Mouse (Mus musculus): Measurements from ENCODE around the gene Rec8. TPM values are rescaled to one million over a fixed set of nuclear protein-coding genes. Genes with fewer than 3 reads are reported as not detected.

Rec8 gene
- polyA plus RNA-seq (2015; fragmentation: Nextera tagmentation; extraction: Ambion mirVana): 14.5 and 14.7 TPM in 2 replicates

GRCm38 (mm10) chr14:55617822-55618221 lies at the start of gene Rec8:
TSS of gene Rec8 (plus strand) at chr14:55618037.

GRCm38 (mm10) chr14:55575302-55575701 lies 42.5 kb upstream of the Rec8 start, which contains the start of gene Fitm1:
TSS of gene Fitm1 (plus strand) at chr14:55575617.

DNA sequence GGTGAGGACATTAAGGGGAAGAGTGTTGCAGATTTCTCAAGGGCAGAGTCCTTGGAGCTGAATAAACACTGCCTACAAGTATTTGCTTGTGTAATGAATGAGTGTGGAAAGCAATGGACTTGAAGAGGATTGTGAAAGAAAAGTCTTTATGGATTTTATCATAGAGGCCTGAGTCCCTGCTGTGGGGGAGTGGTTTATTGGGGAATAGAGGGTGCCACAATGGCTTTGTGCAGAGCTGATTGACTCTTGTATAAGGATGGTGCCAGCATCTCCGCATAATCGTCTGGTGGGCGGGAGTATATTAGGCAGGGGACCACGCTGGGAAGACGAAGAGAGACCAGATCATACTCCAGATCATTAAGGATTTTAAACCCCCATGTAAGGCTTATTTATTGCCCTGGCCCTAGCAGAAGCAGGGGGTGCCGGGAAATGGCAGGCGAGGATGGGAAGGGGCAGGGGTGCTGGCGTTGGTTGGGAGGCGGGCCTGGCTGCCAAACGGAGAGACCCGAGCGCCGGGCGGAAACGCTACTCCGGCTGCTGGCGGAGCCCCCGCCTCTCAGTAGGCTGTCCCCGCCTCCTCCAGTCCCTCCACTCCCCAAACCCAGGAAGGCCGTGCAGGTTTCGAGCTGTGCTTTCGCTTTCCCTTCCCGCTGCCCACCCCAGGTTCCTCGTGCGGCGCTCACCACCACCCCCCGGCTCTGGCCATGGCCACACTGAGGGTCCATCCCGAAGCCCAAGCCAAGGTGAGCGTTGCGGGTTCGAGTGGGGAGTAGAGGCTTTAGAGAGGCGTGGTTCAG lies 39.8 kb upstream of the Rec8 start, which contains the start of gene Psme1:
Psme1 (plus strand) TSS at position 253 of the 797 bp plus-strand sequence.

GRCm38 (mm10) chr14:55584702-55585565 lies 32.9 kb upstream of the Rec8 start, which contains the start of gene Emc9:
TSS of gene Emc9 (minus strand) at chr14:55585302.

DNA sequence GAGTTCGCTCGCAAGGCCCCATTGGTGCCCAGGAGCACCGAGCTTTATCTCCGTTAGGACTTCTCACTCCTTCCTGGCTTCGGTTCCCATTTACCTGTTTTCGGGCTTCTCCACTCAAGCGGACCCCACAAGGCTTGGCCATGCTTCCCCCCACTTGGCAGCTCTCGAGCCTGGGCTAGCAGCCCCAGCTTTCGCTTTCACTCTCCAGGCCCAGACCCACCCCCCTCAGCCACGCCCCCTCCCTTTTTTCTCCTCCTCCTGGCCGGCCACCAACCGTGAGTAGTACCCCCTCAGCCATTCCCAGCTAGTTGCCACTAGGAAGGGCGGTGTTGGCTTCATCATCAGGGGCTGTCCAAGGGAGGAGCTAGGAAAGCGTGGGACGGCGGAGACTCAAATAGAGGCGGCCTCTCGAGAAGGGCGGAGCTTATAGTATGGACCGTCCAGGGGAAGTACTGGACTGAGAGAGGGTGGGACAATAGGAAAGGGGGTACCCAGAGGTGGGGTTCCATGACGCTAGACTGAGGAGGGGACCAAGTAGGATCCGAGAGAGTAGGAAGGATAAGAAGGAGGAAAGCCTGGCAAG lies 27.0 kb upstream of the Rec8 start, which contains the start of gene Psme2:
Psme2 (minus strand) TSS at position 366 of the 583 bp plus-strand sequence.

DNA sequence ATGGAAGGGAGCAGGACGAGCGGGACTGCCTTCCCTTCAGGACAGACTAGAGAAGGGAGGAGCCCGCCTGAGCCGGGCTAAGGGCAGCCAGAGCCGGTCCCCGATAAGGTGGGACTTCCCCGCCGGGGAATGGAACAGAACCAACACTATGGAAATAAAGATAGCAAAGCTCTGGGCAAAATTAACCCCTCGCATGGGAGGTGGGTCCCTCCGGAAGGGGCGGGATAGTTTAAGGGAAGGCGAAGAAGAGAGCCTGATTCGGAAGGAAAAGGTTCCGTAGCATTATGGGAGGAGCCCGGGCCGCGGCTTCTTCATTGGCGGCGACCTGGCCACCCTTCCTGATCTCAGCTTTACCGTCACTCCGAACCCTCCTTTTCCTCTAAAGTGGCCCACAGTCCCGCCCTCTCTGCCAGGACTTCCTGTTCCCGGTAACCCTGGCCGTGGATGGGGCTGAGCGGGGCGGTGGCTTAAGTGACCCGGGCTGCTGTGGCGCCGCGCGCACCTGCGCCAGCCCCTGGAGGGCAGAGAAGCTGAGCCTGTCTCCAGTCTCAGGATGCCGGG lies 26.4 kb upstream of the Rec8 start, which contains the start of gene Rnf31:
Rnf31 (plus strand) TSS at position 378 of the 561 bp plus-strand sequence.

GRCm38 (mm10) chr14:55603271-55603632 lies 14.6 kb upstream of the Rec8 start, which contains the start of gene Irf9:
TSS of gene Irf9 (plus strand) at chr14:55603571.

GRCm38 (mm10) chr14:55635523-55636007 lies 17.7 kb downstream of the Rec8 start, which contains the start of gene Ipo4:
TSS of gene Ipo4 (minus strand) at chr14:55635957.

DNA sequence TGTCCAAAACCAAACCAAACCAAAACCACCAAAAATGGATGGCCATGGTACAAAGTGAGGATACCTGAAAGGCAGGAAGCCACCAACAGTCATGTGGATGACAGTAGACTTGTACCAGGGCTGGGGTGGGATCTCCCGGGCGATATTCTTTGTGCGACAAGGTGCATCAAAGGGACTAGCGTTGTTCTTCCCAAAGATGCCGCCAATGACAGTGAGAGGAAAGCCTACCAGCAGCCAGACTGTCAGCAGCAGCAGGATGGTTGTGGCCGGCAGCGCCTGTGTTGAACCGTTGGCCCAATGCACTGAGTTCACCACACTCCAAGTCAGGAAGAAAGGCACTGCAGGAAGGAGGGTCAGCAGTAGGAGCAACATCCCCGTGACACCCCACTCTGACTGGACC lies 20.0 kb downstream of the Rec8 start, which contains the start of gene Gm49378:
Gm49378 (minus strand) TSS at position 101 of the 400 bp plus-strand sequence.

GRCm38 (mm10) chr14:55643060-55643907 lies 25.4 kb downstream of the Rec8 start, which contains the start of gene Tm9sf1:
TSS of gene Tm9sf1 (minus strand) at chr14:55643806.

DNA sequence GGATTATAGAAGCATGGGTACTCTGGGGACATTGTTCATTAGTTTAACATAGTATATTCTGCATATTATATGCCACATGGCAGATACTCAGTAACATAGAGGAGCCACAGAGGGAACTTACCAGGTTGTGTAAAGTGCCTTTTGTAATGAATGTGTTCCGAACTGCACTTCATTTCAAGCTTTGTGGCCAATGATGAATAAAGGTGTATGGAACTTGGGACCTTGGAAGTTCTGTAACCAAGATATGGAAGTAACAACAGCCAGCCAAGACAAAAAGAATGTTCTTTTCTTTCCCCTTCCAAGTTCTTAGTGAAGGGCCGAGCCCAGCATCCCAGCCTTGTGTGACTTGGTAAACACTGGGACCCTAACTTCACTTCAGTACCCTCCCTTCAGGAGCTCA lies 32.0 kb downstream of the Rec8 start, which contains the start of gene Tssk4:
Tssk4 (plus strand) TSS at position 301 of the 400 bp plus-strand sequence.

DNA sequence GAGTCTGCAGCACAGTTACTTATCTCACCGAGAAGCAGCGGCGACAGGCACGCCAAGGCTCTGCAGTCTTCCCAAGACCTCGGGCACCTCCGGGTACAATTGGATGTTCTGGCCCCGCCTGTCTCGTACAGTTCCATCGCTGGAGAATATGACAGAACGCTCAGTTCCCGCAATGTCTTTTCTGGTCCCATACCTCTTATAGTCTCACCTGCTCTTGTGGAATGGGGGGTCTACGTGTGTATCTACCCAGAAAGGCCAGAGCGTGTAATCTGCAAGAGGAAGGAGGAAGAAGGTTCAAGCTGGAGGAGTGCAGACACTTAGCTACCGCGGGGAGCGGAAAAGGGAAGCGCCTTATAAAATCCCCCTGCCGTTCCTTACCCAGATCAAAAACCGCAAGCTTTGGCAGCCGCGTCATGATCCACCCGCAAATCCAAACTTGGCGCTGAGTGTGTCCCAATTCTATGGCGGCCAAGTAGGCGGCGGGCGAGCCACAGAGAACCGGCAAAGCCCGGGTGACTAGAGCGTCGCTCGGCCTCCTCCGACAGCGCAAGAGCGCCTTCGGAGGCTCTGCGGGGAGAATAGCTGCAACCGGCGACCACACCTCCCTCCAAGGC lies 42.2 kb downstream of the Rec8 start, which contains the start of gene Mdp1:
Mdp1 (minus strand) TSS at position 549 of the 614 bp plus-strand sequence.

GRCm38 (mm10) chr14:55671833-55672740 lies 54.2 kb downstream of the Rec8 start, which contains the start of the genes Gmpr2 and Nedd8:
TSS of gene Gmpr2 (plus strand) at chr14:55671941.
TSS of gene Nedd8 (minus strand) at chr14:55672124.

Other genes with a start within 250 kb of the Rec8 start
- 23.9 and 29.2 TPM in 2 replicates for gene Dhrs4, start 139.3 kb upstream of the Rec8 start, polyA plus RNA-seq (2015; fragmentation: Nextera tagmentation; extraction: Ambion mirVana)
- 22.4 and 27.9 TPM in 2 replicates for gene Carmil3, start 127.4 kb upstream of the Rec8 start, polyA plus RNA-seq (2015; fragmentation: Nextera tagmentation; extraction: Ambion mirVana)
- gene Cpne6, start 107.6 kb upstream of the Rec8 start, polyA plus RNA-seq (2015; fragmentation: Nextera tagmentation; extraction: Ambion mirVana): 72.7 and 73.7 TPM in 2 replicates
- 0.53 and 0.66 TPM in 2 replicates for gene Nrl, start 93.1 kb upstream of the Rec8 start, polyA plus RNA-seq (2015; fragmentation: Nextera tagmentation; extraction: Ambion mirVana)
- gene Pck2, start 77.8 kb upstream of the Rec8 start, polyA plus RNA-seq (2015; fragmentation: Nextera tagmentation; extraction: Ambion mirVana): 28.3 and 29.6 TPM in 2 replicates
- gene Dcaf11, start 58.0 kb upstream of the Rec8 start, polyA plus RNA-seq (2015; fragmentation: Nextera tagmentation; extraction: Ambion mirVana): 77.2 and 77.8 TPM in 2 replicates
- 0.83 and 1.1 TPM in 2 replicates for gene A730061H03Rik, start 57.6 kb upstream of the Rec8 start, polyA plus RNA-seq (2015; fragmentation: Nextera tagmentation; extraction: Ambion mirVana)
- gene Fitm1, start 42.4 kb upstream of the Rec8 start, polyA plus RNA-seq (2015; fragmentation: Nextera tagmentation; extraction: Ambion mirVana): 0.32 TPM in 1 of 2 replicates, not detected in the other
- 218 and 246 TPM in 2 replicates for gene Psme1, start 39.9 kb upstream of the Rec8 start, polyA plus RNA-seq (2015; fragmentation: Nextera tagmentation; extraction: Ambion mirVana)
- gene Emc9, start 32.7 kb upstream of the Rec8 start, polyA plus RNA-seq (2015; fragmentation: Nextera tagmentation; extraction: Ambion mirVana): 92.8 and 99.8 TPM in 2 replicates
- gene Psme2, start 26.9 kb upstream of the Rec8 start, polyA plus RNA-seq (2015; fragmentation: Nextera tagmentation; extraction: Ambion mirVana): 154 and 183 TPM in 2 replicates
- 16.4 and 23.6 TPM in 2 replicates for gene Rnf31, start 26.3 kb upstream of the Rec8 start, polyA plus RNA-seq (2015; fragmentation: Nextera tagmentation; extraction: Ambion mirVana)
- gene Irf9, start 14.5 kb upstream of the Rec8 start, polyA plus RNA-seq (2015; fragmentation: Nextera tagmentation; extraction: Ambion mirVana): 10.0 and 13.8 TPM in 2 replicates
- 91.3 and 115 TPM in 2 replicates for gene Ipo4, start 17.9 kb downstream of the Rec8 start, polyA plus RNA-seq (2015; fragmentation: Nextera tagmentation; extraction: Ambion mirVana)
- 1.4 and 1.9 TPM in 2 replicates for gene Gm49378, start 19.9 kb downstream of the Rec8 start, polyA plus RNA-seq (2015; fragmentation: Nextera tagmentation; extraction: Ambion mirVana)
- gene Tm9sf1, start 25.8 kb downstream of the Rec8 start, polyA plus RNA-seq (2015; fragmentation: Nextera tagmentation; extraction: Ambion mirVana): 56.4 and 60.8 TPM in 2 replicates
- 0.18 and 0.27 TPM in 2 replicates for gene Tssk4, start 32.1 kb downstream of the Rec8 start, polyA plus RNA-seq (2015; fragmentation: Nextera tagmentation; extraction: Ambion mirVana)
- gene Mdp1, start 42.5 kb downstream of the Rec8 start, polyA plus RNA-seq (2015; fragmentation: Nextera tagmentation; extraction: Ambion mirVana): 73.9 and 80.1 TPM in 2 replicates
- gene Gmpr2, start 53.9 kb downstream of the Rec8 start, polyA plus RNA-seq (2015; fragmentation: Nextera tagmentation; extraction: Ambion mirVana): 39.0 and 39.8 TPM in 2 replicates
- 600 and 637 TPM in 2 replicates for gene Nedd8, start 54.1 kb downstream of the Rec8 start, polyA plus RNA-seq (2015; fragmentation: Nextera tagmentation; extraction: Ambion mirVana)
- 23.1 and 26.2 TPM in 2 replicates for gene Tinf2, start 63.8 kb downstream of the Rec8 start, polyA plus RNA-seq (2015; fragmentation: Nextera tagmentation; extraction: Ambion mirVana)
- 0.19 and 0.46 TPM in 2 replicates for gene Tgm1, start 95.9 kb downstream of the Rec8 start, polyA plus RNA-seq (2015; fragmentation: Nextera tagmentation; extraction: Ambion mirVana)
- 51.6 and 55.1 TPM in 2 replicates for gene Rabggta, start 104.2 kb downstream of the Rec8 start, polyA plus RNA-seq (2015; fragmentation: Nextera tagmentation; extraction: Ambion mirVana)
- gene Dhrs1, start 127.7 kb downstream of the Rec8 start, polyA plus RNA-seq (2015; fragmentation: Nextera tagmentation; extraction: Ambion mirVana): 98.5 and 99.2 TPM in 2 replicates
- 18.9 and 24.6 TPM in 2 replicates for gene Nop9, start 127.7 kb downstream of the Rec8 start, polyA plus RNA-seq (2015; fragmentation: Nextera tagmentation; extraction: Ambion mirVana)
- 0.57 and 0.76 TPM in 2 replicates for gene Cideb, start 140.4 kb downstream of the Rec8 start, polyA plus RNA-seq (2015; fragmentation: Nextera tagmentation; extraction: Ambion mirVana)
- 0.50 and 0.74 TPM in 2 replicates for gene Ltb4r2, start 143.4 kb downstream of the Rec8 start, polyA plus RNA-seq (2015; fragmentation: Nextera tagmentation; extraction: Ambion mirVana)
- gene Ltb4r1, start 147.9 kb downstream of the Rec8 start, polyA plus RNA-seq (2015; fragmentation: Nextera tagmentation; extraction: Ambion mirVana): 0.38 and 1.1 TPM in 2 replicates
- 2.4 and 2.6 TPM in 2 replicates for gene Adcy4, start 166.1 kb downstream of the Rec8 start, polyA plus RNA-seq (2015; fragmentation: Nextera tagmentation; extraction: Ambion mirVana)
- 1.4 and 1.5 TPM in 2 replicates for gene Ripk3, start 170.8 kb downstream of the Rec8 start, polyA plus RNA-seq (2015; fragmentation: Nextera tagmentation; extraction: Ambion mirVana)
- 5.1 and 5.7 TPM in 2 replicates for gene Nfatc4, start 205.1 kb downstream of the Rec8 start, polyA plus RNA-seq (2015; fragmentation: Nextera tagmentation; extraction: Ambion mirVana)
- gene Nynrin, start 236.0 kb downstream of the Rec8 start, polyA plus RNA-seq (2015; fragmentation: Nextera tagmentation; extraction: Ambion mirVana): 5.8 and 6.7 TPM in 2 replicates

Measured in neural tube, postnatal 0 days (tissue).